Mouse (Mus musculus) adipocyte (in vitro differentiated cells): ENCODE data around the gene Rad17.

Experiments used
- DNase-seq: peaks from one replicate; pipeline ENCODE4 v3.0.0-alpha.2; 2016; ENCODE audit warnings: low spot score

The Rad17 gene

DNA sequence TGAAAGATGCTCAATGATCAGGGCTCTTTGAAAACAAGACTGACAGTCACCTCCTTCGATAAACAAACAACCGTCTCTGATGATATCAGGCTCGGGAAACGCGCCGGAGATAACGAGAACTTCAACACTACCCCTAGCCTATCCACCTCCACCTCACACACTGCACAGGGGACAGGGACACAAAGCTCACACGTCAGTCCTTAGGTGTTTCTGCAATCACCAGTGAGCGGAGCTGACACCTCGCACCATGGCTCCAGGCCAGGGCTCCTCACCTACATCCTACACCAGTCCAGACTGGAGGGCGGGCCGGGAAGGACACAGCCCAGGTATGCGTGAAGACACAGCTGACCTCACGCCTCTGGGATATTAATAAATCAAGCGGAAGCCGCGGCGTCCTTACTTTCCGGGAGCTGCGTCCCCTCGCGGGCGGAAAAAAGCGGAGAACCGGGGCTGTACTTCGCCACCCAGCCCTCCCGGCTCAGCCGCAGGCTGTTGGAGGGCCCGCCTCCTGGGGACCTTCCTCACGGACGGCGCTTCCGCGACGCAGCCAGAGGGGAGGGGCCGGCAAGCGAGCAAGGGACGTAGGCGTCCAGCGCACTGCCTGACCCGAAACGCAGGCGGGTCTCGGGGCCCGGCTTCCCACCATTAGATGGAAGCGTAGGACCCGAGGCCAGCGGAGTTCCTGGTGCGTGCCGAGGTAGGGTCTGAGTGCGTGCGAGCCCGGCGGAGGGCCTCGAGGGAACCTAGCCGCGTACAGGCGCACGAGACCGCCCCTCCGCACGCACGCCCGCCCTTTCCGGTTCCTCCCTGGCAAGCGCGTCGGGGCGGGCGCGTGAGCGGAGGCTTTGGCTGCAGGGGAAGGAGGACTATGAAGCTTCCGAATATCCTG, at the start of gene Rad17, which contains the start of gene Ak6:
Gene Rad17 (minus strand): TSS at position 502 of the 889 bp plus-strand sequence.
Gene Ak6 (plus strand): TSS at position 430 of the 889 bp plus-strand sequence.
- peak; percentile 90 for DNase-seq

DNA sequence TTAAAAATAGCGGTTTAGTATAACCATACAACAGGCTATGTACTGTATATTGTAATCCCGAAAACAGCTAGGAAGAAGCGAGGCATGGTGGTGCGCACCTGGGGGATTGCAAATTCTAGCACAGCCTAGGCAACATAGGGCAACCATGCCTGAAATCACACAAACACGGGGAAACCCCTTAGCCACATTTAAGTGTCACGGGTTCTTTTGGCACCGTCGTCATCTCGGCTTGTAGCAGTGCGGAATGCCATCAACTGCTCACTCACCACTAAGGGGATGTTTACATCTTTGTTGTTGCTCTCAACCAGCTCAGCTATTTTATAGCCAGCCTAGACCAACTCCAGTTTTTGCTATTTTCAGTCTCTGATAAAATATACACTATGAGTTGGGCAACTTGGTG, 48.0 kb upstream of the Rad17 start:
- DNase-seq, result no peak

DNA sequence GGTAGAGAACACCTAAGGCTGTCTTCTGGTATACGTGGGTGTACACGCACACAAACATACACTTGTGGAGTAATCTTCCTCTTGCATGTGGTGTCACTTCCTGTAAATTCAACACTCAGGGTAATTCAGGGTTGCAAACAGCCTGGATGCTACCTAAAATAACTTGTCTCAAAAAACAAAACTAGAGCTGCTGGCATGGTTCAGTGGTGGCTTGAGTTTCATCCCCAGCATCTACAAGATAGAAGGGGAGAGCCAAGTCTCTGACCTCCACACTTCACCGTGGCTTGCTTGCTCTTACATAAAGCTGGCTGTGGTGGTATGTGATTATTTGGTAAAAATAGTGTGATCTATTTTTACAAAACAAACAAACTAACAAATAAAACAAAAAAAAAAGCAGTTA, 46.7 kb upstream of the Rad17 start:
- no peak for DNase-seq

DNA sequence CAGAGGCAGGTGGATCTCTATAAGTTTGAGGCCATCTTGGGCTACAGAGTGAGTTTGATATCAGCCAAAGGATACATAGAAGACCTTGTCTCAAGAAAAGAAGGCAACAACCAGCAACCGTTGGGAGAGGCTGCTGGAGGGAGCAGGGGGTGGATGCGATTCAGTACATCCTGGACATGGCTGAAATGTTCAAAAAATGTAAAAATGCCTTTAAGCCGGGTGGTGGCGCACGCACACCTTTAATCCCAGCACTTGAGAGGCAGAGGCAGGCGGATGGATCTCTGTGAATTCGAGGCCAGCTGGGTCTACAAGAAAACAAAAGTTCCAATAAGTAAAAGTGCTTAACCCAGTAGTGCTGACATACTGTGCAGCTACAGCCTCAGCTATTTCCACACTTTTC, 36.7 kb upstream of the Rad17 start:
- no peak for DNase-seq

DNA sequence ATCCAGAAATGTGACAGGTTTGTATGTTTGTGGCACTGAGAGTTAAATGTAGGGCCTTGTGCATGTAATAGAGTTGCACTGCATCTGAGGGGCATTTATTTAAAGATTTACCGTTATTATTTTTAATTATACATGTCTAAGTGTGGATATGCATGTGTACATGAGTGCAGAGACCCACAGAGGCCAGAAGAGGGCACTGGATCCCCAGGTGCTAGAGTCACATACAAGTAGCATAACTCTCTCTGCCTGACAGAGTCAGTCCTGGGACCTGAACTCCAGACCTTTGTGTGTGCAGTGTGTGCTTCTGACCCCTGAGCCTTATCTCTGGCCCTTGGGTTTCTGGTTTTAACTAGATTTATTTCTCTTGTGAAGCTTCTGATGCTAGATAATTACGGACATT, 33.5 kb upstream of the Rad17 start:
- DNase-seq, result no peak

DNA sequence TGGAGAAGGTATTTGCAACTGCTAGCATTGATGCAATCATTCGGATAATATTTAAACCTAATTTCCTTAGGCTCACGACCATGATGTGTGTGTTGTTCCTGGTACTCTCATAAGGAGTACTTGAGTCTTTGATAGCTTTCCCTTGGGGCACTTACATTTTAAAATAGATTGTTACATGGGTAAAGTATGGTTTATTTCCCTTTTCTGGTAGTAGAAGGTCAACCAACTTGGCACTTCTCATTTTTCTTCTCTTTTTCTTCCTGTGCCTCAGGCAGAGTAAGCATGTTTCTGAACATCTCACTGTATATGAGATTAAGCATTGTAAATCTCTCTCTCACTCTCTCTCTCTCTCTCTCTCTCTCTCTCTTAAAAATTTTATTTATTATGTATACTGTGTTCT, 32.0 kb upstream of the Rad17 start:
- no peak for DNase-seq

DNA sequence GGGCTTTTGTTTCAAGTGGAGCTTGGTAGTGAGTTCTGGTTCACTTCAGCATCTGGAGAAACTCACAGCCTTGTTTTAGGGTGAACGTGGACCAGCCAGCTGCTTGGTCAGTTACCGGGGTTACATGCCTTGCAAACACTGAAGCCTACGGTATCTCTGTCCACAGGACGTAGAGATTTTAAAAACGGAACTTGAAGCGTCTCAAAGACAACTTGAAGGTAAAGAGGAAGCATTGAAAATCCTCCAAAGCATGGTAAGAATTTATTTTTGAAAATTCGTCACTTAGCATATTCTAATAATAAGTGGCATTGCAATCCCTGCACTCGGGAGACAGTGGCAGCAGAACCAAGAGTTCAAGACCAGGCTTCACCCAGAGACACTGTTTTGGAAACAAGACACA, 30.8 kb upstream of the Rad17 start:
- no peak for DNase-seq

DNA sequence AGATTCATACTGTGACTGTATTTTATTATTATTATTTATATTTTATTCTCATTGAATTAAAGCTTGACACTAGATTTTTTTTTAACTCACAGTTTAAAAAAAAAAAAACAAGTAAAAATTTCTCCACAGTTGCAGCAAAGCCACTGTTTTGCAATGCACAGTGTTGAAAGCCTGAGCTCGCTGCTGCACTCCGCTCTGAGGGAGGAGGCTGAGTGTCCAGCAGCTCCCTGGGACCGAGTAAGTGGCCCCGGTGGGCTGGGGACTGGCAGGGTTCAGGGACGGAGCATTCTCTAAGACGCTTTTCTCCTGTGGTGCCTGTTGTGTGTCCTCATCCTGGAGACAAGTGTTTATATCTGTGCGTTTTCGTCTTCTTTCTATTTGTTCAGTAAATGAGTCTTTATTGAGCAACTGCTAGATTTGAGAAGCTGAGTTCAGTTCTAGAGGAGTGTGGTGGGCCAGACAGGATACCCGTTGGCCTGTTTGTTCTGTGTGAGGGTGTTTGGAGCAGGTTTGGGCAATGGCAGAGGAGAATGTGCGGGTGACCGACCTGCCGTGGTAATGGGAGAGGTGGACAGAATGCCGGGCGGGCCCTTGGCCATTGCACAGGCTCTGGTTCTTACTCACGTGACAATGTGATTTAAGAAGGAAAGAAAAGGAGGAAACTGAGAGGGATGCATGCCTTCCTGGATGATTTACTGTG, 25.2 kb upstream of the Rad17 start:
- peak; percentile 50 for DNase-seq

DNA sequence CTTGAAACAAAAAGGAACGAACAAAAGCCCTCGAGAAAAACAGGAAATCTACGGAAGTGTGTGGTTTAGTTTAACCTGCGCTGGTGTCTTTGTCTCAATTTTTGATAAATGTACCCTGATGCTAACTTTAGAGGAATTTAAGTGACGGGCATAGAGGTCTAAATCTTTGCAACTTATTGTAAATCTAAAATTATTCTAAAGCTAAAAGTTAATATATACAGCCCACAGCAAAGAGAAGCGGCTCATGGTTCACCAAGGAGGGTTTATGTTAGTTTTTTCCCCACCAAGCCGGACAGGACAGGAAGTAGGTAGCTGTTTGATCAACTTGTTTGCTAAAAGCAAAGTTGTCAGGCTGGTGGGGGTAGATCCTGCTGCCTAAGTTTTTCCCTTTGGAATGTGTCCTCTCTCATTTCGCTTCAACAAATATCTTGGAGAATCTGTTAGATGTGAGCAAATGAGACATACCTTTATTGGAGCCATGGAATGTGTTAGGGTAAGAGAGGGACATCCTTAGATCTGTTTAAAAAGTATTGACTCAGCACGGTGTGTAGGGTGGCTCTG, 19.4 kb upstream of the Rad17 start:
- no peak for DNase-seq

DNA sequence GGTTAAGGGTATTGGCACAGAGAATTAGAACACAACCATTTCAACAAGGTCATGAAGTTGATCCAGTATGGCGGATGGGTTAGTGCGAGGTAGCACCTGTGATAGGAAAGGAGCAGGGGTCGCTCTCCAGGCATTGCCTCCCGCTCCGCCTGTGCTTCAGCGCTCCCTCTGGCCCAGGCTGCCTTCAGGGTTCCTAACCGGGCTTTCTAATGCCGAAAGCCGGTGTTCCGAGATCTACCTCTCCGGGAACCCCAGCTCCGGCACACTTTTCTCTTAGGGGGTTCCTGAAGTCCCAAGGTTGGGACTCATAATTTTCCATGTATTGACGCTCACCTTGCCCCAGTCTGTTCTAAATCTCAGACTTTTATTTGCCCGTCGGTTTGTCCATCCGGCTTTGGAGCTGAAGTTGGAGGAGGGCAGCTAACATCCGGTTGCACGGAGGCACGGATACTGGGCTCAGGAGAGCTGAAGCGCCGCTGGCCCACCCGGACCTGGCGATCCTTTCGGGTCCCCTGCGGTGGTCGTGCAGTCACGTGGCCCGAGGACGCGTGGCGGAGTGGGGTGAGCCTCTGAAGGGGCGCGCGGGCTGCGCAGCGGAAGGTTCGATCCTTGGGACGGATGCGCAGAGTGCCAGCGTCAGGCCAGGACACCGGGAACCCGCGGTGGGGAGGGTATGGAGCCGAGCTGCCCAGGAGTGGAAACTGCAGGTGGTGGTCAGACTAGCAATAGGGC, 18.6 kb upstream of the Rad17 start, which contains the start of gene Ccdc125:
Gene Ccdc125 (plus strand): TSS at position 427 of the 732 bp plus-strand sequence.
- no peak for DNase-seq

DNA sequence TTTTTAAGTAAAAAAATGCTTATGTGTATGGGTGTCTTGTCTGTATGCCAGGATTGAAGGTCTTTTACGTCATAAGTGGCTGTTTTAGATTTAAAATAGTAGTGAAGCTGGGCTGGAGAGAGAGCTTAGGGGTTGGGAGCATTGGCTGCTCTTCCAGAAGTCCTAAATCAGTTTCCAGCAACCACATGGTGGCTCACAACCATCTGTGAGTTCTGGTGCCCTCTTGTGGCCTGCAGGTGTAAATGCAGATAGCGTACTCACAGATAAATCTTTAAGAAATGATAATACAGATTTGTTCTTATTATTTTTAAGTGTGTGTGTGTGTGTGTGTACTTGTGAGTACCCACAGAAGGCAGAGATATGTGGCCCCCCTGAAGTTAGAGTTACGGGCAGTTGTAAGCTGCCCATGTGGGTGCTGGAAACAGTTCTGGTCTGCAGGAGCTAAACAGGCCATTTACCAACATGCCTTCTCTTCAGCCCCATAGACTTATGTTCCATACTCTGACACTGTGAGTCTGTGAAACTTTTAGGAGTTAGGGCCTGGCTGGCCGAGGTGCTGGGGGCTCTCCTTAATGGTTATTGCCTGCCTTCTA, 9.1 kb upstream of the Rad17 start:
- DNase-seq, result peak; percentile 81

DNA sequence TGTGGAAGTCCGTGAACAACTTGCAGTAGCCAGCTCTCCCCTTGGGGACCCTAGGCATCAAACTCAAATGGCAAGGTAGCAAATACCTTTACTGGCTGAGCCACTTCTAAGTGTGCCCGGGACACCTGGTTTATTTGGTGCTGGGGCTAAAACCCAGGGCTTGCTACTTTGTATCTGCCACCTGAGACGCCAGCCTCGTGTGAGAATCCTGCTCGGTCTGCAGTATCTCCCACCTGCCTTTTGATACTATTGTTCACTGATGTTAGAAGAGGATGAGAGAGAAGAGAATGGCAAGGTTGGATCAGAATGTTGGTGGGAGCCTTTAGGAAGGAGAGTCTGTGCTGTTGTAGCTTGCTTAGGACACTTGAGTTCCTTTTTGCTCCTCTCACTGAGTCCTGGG, 7.2 kb upstream of the Rad17 start:
- no peak for DNase-seq

DNA sequence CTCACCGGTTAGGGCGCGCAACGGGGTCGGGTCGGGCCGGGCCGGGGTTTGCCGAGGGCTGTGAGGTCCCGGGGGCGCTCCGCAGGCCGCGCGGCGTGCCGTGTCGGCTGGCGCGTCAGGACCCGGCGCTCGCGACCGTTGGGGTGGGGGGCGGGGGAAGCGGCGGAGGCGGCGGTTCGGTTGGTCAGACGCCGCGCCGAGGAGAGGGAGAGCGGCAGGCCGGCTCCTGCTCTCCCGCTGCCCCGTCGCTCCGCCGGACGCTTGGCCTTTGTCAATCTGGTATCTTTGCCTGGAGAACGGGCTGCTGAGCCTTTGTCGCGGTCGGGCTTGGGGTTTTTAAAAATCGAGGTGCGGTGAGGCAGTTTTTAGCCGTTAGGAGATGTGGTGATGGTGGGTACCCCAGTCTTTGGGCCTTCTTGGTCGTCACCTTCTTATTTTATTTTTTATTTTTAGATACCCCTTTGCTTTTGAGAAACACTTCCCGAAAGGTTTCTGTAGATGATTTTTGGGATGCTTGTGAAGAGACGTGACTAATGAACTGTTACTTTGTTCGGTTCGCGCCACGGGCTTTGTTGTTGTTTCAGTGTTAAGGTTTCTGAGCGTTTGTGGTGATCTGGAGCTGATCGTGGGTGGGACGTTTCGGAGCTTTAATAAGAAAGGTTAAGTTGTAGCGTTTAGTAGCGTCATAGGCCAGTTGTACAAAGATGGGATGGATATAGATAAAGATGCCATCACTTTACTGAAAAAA, 762 bp upstream of the Rad17 start, which contains the start of gene Taf9:
Gene Taf9 (plus strand): TSS at position 141 of the 748 bp plus-strand sequence.
- DNase-seq, result peak; percentile 14

DNA sequence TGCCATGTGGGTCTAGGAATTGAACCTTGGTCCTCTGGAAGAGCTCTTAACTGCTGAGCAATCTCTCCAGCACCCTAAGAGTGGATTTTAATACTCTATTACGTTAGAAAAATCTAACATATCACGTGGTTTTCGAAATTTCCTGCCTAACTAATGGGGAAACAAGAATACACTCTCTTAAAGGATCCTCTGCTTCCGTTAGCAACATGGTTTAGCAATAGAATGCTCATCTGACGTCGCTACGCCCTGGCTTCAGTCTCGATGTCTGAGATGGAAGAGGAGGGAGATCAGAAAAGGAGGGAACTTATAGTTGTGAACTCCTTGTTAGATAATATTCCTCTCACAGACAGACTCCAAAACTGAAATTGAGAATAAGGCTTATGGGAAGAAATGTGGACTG, 2.6 kb downstream of the Rad17 start:
- DNase-seq, result no peak

DNA sequence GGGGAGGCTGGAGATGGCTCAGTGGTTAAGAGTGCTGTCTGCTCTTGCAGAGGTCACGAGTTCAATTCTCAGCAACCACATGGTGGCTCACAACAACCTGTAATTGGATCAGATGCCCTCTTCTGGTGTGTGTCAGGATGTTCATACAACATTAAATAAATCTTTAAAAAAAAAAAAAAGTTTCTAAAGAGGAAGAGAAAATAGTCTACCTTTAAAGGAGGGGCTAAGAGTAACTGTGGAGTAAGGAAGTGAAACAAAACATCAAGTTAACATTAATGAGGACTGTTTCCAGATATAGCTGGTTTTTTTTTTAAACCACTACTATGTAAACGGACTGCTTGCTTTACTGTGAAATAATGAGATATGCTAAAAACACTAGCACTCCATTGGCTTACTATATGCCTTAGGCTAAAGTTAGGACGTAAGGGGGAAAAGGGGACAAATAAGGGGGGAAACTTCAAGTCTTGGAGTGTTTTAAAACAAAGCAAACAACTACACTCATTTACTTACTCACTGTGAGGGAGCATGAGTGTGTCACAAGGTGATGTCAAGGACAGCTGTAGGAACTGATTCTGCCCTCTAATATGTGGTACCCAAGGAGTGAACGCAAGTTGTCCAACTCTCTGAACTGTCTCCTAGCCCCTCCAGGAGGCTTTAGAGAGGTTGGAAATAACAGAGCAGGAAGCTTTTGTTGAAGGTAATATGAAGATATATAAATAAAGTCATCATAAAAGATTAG, 8.2 kb downstream of the Rad17 start:
- no peak for DNase-seq

DNA sequence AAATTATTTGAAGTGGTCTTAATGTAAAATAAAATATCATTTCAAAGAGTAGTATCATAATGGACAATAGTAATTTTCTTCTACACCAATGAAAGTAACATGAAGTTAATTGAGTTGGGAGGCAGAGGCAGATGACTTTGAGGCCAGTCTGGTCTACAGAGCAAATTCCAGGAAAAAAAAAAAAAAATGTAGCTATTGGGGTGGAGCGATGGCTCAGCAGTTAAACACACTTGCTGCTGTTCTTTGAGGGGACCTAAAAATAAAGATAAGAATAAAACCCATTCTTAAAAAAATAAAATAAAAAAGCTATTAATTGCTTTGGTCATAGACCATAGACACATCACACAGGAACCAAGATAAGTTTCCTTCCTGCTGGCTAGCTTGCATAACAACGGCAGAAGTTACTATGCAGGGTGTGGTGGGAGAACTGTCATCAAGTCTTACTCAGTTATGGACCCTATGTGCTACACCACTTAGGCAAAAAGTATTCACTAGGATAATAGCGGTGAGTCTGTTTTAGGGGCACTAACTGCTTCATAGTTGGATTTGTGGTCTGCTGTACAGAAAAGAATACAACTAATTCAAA, 16.7 kb downstream of the Rad17 start:
- DNase-seq, result no peak

DNA sequence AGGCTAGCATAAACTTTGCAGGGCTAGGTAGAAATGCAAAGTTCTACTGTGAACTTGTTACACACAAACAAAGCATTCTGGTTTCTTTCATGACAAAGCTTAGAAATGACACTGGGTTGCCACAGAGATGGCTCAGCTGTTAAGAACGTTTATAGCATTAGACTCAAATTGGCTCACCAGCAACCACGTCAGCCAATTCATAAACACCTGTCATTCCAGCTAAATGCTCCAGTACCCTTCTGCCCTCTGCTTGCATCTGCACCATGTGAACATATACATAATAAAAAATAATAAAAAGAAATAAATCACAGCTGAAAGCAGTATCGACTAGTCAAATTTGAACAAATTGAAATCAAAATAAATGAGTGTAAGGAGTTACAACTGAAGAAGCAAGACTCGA, 28.6 kb downstream of the Rad17 start:
- DNase-seq, result no peak

DNA sequence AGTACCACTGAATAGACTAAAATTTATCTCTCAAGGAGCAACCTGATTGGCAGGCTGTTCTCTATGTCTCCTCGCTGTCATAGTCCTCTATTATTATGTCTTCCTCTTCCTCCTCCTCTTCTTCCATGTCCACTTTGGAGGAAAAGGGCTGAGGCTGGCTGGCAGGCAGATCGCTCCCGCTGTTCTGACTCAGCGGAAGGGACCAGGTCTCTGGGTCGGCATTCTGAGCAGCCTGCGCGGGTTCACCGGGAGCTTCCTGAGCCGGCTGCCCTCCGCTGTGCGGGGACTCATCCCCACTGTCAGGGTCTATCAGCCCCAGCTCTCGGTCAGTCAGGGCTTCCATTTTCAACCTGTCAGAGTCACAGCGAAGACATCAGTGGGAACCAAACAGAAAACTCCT, 33.3 kb downstream of the Rad17 start:
- no peak for DNase-seq

DNA sequence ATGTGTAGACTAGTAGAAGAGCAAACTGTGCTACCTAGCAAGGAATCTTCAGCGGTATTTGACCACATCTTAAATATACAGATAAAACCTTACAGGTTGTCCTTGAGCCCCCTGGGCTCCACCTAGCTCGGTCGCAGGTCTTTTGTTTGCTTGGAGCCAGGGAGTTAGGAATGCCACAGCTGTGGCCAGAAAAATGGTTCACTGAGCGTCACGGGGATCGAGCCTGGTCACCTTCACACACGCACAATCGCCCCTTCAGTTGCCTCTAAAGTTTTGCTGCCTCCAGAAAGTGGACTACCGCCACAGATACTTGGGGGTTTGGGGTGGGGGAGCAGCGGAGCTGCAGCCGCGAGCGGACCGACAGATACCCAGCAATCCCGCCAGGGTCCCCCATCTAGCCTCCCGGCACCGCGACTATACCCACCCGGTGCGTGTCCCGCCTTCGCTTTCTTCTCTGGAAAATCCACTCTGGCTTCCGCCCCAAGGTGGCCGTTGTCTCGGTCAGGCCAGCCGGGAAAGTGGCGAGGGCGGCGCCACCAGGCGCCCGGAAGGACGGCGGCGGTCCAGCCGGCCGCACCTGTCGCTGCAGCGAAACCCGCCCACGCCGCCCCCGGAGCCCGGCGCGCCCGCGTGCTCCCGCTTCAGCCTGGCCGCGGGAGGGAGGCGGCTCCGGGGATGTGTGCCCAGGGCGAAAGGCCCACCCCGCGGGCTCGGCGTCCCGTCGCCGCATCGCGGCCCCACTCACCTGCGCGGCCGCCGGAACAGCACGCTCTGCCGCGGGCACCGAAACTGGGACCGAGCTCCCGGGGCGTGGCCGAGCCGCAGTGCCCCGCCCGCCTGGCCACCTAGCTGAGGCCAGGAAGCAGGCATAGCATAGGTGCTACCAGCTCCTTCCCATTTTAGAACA, 34.4 kb downstream of the Rad17 start, which contains the start of gene Marveld2:
Gene Marveld2 (minus strand): TSS at position 791 of the 907 bp plus-strand sequence.
- DNase-seq, result no peak
